Mouse (Mus musculus): ENCODE data around the gene Tsc22d4.

Gene Tsc22d4

DNA sequence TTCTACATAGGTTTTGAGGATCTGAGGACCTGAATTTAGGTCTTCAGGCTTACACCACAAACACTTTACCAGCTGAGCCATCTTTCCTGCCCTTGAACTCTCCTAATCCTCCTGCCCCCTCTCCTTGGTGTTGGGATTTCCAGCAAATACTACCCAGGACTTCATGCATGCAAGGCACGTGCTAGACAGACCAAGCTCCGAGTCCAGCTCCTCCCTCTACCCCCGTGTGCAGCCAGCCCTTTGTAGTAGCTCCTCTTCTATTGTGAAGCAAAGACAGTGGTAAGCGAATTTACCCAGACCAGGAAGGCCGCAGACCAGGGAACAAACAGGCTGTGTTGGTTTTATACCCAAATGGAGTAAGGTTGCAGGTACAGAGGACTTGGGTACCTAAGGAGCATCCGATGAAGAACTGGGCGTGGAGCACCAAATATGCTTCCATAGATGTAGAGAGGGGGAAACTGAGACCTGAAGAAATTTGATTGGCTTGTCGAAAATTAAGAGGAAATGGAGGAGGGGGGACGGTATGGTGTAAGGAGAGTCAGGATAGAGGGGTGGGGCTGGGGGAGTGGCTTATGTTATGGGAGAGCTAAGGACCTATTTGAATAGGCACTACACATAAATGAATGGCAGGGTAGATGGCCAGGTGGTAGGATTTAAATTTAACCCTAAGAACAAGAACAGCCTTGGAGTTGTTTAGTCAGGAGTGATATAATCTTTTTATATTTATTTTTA, 19.2 kb downstream of the Tsc22d4 start:
- no peak for ATAC-seq (ENCODE audit: low TSS enrichment)

GRCm38 (mm10) chr5:137766270-137766669, 20.7 kb downstream of the Tsc22d4 start:
- no peak for ATAC-seq (ENCODE audit: low TSS enrichment)

DNA sequence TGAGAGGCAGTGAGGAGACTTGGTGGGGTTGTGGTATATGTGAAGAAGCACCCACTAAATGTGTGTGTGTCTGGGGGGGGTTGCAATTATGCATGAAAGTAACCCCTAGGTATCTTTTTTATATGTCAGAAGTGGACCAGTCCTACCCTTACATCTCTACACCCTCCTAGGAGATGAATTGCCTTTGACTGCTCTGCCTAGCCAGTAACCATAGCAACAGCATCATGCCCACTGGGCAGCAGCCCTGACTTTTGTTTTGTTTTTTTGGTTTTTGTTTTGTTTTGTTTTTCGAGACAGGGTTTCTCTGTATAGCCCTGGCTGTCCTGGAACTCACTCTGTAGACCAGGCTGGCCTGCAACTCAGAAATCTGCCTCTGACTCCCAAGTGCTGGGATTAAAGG, 22.9 kb downstream of the Tsc22d4 start:
- no peak for ATAC-seq (ENCODE audit: low TSS enrichment)

GRCm38 (mm10) chr5:137770709-137771108, 25.2 kb downstream of the Tsc22d4 start:
- ATAC-seq (ENCODE audit: low TSS enrichment) = peak; percentile 38; the same call in 1 of the 2 replicates

GRCm38 (mm10) chr5:137772755-137773154, 27.2 kb downstream of the Tsc22d4 start:
- ATAC-seq (ENCODE audit: low TSS enrichment) = no peak

DNA sequence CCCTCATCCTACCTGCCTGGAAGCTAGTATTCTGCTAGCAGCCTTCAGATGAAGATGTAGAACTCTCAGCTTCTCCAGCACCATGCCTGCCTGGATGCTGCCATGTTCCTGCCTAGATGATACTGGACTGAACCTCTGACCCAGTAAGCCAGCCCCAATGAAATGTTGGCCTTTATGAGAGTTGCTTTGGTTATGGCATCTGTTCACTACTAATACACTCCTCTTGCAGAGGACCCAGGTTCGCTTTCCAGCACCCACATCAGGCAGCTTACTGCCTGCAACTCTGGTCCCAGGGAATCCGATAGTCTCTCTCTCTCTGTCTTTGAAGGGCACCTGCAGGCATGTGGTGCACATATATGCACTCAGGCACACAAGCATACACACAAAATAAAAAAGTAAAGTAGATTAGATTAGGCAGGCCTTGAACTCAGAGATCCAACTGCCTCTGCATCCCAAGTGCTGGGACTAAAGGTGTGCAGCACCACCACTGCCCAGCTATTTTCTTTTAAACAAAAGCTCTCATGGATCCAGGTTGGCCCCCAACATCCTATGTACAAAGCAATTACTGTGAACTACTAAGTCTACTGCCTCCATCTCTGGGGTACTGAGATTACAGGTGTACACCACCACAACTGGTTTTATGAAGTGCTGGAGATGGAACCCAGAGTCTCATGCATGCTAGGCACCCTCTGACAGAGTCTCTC, 30.2 kb downstream of the Tsc22d4 start:
- ATAC-seq (ENCODE audit: low TSS enrichment) = no peak

DNA sequence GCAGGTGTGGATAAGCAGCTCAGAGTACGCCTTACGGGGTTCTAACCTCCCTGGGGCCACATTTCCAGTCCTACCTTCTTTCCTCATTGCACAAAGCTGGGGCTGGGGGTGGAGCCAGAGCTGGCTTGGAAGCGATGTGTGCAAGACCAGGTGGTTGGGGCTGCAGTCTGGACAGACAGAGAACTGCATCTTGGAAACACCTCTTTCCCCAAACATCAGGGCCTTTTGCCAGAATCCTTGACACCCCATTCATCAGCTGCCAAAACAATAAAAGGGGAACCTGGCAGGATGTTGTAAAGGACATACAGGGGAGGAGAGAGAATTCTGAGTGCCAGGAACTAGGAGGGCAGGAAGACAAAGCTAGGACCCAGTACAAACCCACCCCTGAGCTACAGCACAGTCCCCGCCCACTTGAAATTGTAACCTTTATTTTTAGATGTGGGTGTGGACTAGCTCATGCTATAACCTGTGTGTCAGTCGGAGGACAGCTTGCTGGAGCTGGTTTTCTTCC, 30.9 kb downstream of the Tsc22d4 start:
- ATAC-seq (ENCODE audit: low TSS enrichment) = no peak

- ATAC-seq (ENCODE audit: low TSS enrichment) = no peak
Observed at GRCm38 (mm10) chr5:137777267-137777845, 31.8 kb downstream of the Tsc22d4 start.

- peak; percentile 95 for ATAC-seq (ENCODE audit: low TSS enrichment)
Observed at GRCm38 (mm10) chr5:137778635-137779034, 33.1 kb downstream of the Tsc22d4 start, which contains the start of gene Ppp1r35. Ppp1r35 (plus strand) TSS chr5:137778849.

- peak; percentile 27 for ATAC-seq (ENCODE audit: low TSS enrichment)
Observed at GRCm38 (mm10) chr5:137779053-137779933, 33.8 kb downstream of the Tsc22d4 start.

GRCm38 (mm10) chr5:137781661-137782060, 36.1 kb downstream of the Tsc22d4 start:
- ATAC-seq (ENCODE audit: low TSS enrichment) = no peak

DNA sequence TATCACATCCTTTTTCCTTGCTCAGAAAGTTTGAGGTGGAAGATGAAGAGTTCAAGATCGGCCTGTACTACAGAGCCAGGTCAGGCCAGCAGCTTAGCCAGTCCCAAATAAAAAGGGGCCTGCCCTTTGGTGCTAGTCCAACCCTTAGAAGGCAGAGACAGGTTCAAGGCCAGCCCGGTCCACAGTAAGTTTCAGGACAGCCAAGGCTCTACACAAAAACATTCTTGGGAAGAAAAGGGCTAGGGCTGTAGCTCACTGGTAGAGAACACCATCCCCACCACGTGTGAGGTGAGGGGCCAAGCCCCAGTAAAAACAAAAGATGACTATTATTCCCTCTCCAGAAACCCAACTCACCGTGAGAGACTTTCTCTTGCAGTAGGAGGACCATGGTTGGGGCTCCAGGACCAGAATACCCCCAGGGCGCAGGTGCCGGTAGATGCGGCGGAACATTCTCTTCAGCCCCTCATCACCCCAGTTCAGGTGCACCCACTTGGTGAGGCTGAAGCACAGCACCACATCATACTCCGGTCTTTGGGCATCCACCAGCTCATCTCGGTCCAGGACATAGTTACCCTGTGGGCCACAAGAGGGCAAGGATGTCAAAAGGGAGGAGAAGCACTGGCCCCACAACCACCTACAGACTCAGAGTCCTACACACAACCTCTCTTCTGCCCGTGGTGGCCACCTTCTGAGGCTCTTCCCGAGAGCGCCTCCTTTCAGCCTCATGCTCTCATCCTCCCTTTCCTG, 37.4 kb downstream of the Tsc22d4 start:
- no peak for ATAC-seq (ENCODE audit: low TSS enrichment)

DNA sequence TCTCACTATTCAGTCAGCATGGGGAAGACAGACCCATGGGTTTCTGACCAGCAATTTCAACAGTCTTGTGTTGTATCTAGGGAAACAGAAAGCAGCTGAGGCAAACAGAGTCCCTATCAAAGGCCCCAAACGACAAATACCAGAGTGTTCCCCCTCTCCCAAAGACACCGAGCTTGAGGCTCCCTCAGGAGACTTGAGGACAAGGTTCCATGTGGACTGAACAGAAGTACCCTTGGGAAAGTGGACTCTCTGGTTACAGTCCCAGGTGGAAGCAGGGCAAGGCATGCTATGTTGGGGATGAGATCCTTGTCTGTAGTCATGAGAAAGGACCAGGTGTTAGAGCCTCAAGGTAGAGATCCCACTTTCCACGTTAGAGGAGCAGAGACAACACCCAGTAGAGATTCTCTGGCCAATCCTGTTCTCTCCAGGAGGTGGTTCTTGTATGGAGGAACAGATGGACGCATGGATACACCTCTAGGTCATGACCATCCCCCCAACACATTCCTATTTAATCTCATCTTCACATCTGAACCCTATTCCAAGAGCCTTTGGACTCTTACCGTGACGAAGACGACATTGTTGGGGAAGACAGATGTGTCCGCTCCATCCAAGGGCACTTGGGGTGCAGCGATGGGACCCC, 38.5 kb downstream of the Tsc22d4 start:
- ATAC-seq (ENCODE audit: low TSS enrichment) = no peak

GRCm38 (mm10) chr5:137784546-137784945, 39.0 kb downstream of the Tsc22d4 start:
- no peak for ATAC-seq (ENCODE audit: low TSS enrichment)

DNA sequence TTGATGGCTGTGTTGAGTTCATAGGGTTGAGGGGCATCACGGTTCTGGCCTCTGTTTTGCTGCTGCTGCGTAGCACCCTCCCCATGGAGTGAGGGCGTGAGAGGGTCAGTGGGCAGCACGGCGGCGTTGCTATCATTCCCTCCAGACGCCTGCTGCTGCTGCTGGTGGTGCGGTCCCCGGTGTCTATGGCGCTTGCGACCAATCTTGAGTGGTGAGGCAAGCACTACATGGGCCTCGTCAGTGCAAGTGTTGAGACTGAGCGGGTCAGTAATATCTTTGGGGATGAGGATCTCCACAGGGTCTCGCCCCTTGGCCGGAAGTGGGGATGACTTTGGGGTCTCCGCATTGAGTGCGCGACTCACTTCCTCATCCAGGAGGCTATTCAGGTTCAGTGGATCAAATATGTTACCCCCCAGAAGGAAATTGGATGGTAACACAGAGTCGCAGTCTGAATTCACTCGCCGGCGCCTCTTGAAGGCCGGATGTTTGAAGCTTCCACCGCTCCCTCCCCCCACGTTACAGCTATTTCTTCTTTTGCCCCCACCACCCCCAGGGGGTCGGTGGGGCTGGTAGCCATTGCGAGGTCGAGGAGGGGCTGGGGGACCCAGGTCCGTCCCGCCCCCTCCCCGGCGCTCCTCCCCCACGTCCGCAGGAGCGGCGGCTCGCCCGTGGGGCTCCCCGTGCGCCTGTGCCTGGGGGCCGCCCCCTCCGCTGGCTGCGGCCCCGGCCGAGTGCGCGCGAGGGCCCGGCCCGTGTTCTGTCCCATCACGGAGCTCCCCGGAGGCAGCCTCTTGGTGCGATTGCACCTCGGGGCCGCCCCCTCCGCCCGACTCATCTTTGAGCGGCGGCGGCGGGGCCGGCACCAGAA, 39.9 kb downstream of the Tsc22d4 start:
- peak; percentile 2; the same call in 1 of the 2 replicates for ATAC-seq (ENCODE audit: low TSS enrichment)

- ATAC-seq (ENCODE audit: low TSS enrichment) = peak; percentile 65
Observed at GRCm38 (mm10) chr5:137786109-137786942, 40.8 kb downstream of the Tsc22d4 start.

DNA sequence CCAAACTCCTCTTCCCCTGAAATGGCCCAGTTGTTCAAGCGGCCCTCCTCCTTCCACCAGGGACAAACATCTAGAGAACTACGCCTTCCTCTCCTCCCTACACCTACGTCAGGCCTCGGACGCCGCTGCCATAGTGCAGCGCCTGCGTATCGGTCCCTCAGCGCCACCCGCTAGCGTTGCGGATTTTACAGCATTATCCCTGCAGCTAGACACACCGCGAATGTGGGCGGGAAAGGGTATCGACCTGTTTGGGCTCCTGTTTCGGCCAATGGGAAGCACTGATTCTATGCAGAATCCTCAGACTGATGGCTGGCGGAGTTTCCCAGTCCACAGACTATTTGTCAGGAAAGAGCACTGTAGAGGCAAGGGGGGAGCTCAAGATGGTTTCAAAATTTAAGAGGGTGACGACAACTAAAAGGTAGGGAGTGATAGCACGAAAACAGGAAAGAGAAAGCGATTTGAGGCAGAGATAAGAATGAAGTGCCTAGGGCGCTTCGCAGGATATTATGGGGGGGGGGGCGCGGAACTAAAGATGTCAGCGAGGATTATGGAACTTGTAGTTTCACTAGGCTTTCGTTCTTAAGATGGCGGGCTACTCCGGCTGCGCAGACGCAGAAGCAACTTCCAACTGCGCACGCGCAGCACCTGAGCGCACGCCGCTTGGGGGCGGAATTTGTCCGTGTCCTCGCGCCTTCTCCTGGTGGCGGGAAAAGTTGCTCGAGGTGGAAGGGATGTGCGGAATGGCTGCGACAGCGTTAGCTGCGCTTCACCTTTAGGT, 41.8 kb downstream of the Tsc22d4 start, which contains the start of the genes Mepce and Zcwpw1:
Gene Mepce (minus strand): TSS at position 505 of the 778 bp plus-strand sequence.
Gene Zcwpw1 (plus strand): TSS at position 648 of the 778 bp plus-strand sequence.
- peak; percentile 67 for ATAC-seq (ENCODE audit: low TSS enrichment)
